7 mouse cellular contexts compared by ENCODE assay signal in genomic region chr3:41082520-41082884, GRCm38 (mm10). TPM values are rescaled to one million over a fixed set of nuclear protein-coding genes. Genes with fewer than 3 reads are reported as not detected.
DNase-seq lines count a peak whose midpoint lies in the region; ATAC-seq and TF ChIP-seq lines count a peak whose summit lies in the region.

No protein-coding gene starts in this region.

- ATAC-seq in embryonic facial prominence, embryonic 14.5 days (ENCODE audit: low read depth): peak; percentile 51
- no peak; the same call in 1 of the 2 replicates for ATAC-seq in intestine, postnatal 0 days
- peak; percentile 58 for ATAC-seq in neural tube, embryonic 13.5 days (ENCODE audit: low read depth)

- H3K4me2 ChIP-seq in embryonic facial prominence, embryonic 14.5 days (ENCODE audit: low read depth, low read length): peak overlapping the region; percentile 71
- peak overlapping the region; percentile 89 for H3K4me2 ChIP-seq in intestine, postnatal 0 days (replicated peaks; ENCODE audit: low read depth)
- peak overlapping the region; percentile 77 for H3K4me2 ChIP-seq in neural tube, embryonic 13.5 days

- H3K4me1 ChIP-seq in embryonic facial prominence, embryonic 14.5 days (ENCODE audit: control insufficient read depth, insufficient read depth, low read length): peaks cover 20% of the 10 kb centered on the region; the same call in 1 of the 2 replicates
- no peaks in the 10 kb centered on the region for H3K4me1 ChIP-seq in intestine, postnatal 0 days (replicated peaks; ENCODE audit: control insufficient read depth, insufficient read depth, low read length)
- H3K4me1 ChIP-seq in neural tube, embryonic 13.5 days (replicated peaks): peaks cover 32% of the 10 kb centered on the region

- DNase-seq in ovary, adult 18-20 months (ENCODE audit: low spot score): peak; percentile 5
- DNase-seq in ovary, postnatal 14 days (ENCODE audit: low spot score): no peak
- peak; percentile 35 for DNase-seq in embryonic facial prominence, embryonic 14.5 days (ENCODE audit: low spot score)
- DNase-seq in yolk sac, embryonic 10.5 days (ENCODE audit: low spot score): no peak
- DNase-seq in left cerebral cortex, adult 9 months (ENCODE audit: low spot score in 2 of 2): no peak

- H3K27ac ChIP-seq in embryonic facial prominence, embryonic 14.5 days (replicated peaks; ENCODE audit: low read depth, low read length): peak overlapping the region; percentile 91
- peak overlapping the region; percentile 91 for H3K27ac ChIP-seq in intestine, postnatal 0 days (ENCODE audit: low read depth, low read length)
- peak overlapping the region; percentile 94 for H3K27ac ChIP-seq in neural tube, embryonic 13.5 days (replicated peaks)

- WGBS in embryonic facial prominence, embryonic 14.5 days: 0% methylated on average over 9 of the region's 43 CpGs
- WGBS in intestine, postnatal 0 days: 2% methylated on average over 38 of the region's 43 CpGs
- WGBS in neural tube, embryonic 13.5 days: under 1% methylated on average over 30 of the region's 43 CpGs

- no peaks in the 10 kb centered on the region for H3K9me3 ChIP-seq in embryonic facial prominence, embryonic 14.5 days (ENCODE audit: control insufficient read depth, low read length)
- H3K9me3 ChIP-seq in intestine, postnatal 0 days (ENCODE audit: control insufficient read depth): no peaks in the 10 kb centered on the region
- H3K9me3 ChIP-seq in neural tube, embryonic 13.5 days: no peaks in the 10 kb centered on the region

- H3K36me3 ChIP-seq in embryonic facial prominence, embryonic 14.5 days (ENCODE audit: control insufficient read depth, insufficient read depth, low read length): no peaks in the 10 kb centered on the region
- no peaks in the 10 kb centered on the region for H3K36me3 ChIP-seq in intestine, postnatal 0 days (ENCODE audit: control insufficient read depth, insufficient read depth)
- no peaks in the 10 kb centered on the region for H3K36me3 ChIP-seq in neural tube, embryonic 13.5 days

- TF ChIP-seq CTCF in intestine, postnatal 0 days (IDR thresholded peaks at IDR 0.05; ENCODE audit: low read depth): no peak

- H3K27me3 ChIP-seq in embryonic facial prominence, embryonic 14.5 days (replicated peaks; ENCODE audit: control insufficient read depth, insufficient read depth, low read length): no peaks in the 10 kb centered on the region
- H3K27me3 ChIP-seq in intestine, postnatal 0 days (replicated peaks; ENCODE audit: control insufficient read depth, insufficient read depth, low read length): no peaks in the 10 kb centered on the region
- no peaks in the 10 kb centered on the region for H3K27me3 ChIP-seq in neural tube, embryonic 13.5 days

- peak overlapping the region; percentile 91 for H3K9ac ChIP-seq in embryonic facial prominence, embryonic 14.5 days (ENCODE audit: low read depth, low read length)
- H3K9ac ChIP-seq in intestine, postnatal 0 days (ENCODE audit: low read depth, low read length): peak overlapping the region; percentile 83
- H3K9ac ChIP-seq in neural tube, embryonic 13.5 days: peak overlapping the region; percentile 86

- peak overlapping the region; percentile 86 for H3K4me3 ChIP-seq in embryonic facial prominence, embryonic 14.5 days (ENCODE audit: low read depth, low read length)
- peak overlapping the region; percentile 76 for H3K4me3 ChIP-seq in intestine, postnatal 0 days (ENCODE audit: low read depth, low read length)
- peak overlapping the region; percentile 84 for H3K4me3 ChIP-seq in neural tube, embryonic 13.5 days

RNA-seq across cellular contexts. Expression of gene Pgrmc2, which starts 0.3 kb away (rescaled TPM):
- polyA plus RNA-seq in embryonic facial prominence, embryonic 14.5 days (2014; fragmentation: Nextera tagmentation; extraction: Ambion mirVana): 32.5 and 33.7 TPM in 2 replicates
- polyA plus RNA-seq in intestine, postnatal 0 days (2015; fragmentation: Nextera tagmentation; extraction: Ambion mirVana): 95.8 and 96.2 TPM in 2 replicates
- polyA plus RNA-seq in neural tube, embryonic 13.5 days (2015; fragmentation: Nextera tagmentation; extraction: Ambion mirVana): 33.2 and 36.3 TPM in 2 replicates

Comparison
In these comparisons a context has a peak if more than half of its experiments do, and no peak if none do; other contexts are left out.
1. DNase-seq: peak in ovary, adult 18-20 months (single experiment) and embryonic facial prominence, embryonic 14.5 days (single experiment); none in ovary, postnatal 14 days (single experiment), yolk sac, embryonic 10.5 days (single experiment) and left cerebral cortex, adult 9 months (0 of 2).
2. Peak in every context shown above with its lines, with median percentiles within 50 percentile points of each other: H3K27ac ChIP-seq, H3K4me2 ChIP-seq, H3K4me3 ChIP-seq and H3K9ac ChIP-seq.